Mouse (Mus musculus): Measurements from ENCODE around the gene Bbox1.

Bbox1 gene

GRCm38 (mm10) chr2:110314509-110315155, at the start of gene Bbox1:
Gene Bbox1, minus strand, starts transcription at chr2:110314560.
- peak; percentile 12 for DNase-seq (ENCODE audit: low read depth, low spot score)

DNA sequence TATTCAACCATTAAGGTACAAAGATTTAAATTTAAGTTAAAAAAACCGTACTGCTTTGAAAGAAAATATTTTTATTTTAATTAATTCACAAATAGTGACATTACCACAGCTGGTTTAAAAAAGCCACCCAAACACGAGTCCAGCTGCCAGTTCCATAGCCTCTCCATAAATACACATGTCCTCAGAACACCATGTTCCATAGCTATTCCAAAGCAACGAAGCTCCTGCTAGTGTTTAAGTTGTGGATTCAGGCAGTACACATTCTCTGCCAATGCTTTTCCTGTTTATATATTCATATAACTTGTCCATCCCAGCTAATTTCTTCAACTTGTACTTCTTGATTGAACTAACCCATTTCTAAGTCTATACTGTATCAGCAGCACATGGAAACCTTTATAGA, 49.5 kb upstream of the Bbox1 start:
- DNase-seq (ENCODE audit: low read depth, low spot score): no peak

DNA sequence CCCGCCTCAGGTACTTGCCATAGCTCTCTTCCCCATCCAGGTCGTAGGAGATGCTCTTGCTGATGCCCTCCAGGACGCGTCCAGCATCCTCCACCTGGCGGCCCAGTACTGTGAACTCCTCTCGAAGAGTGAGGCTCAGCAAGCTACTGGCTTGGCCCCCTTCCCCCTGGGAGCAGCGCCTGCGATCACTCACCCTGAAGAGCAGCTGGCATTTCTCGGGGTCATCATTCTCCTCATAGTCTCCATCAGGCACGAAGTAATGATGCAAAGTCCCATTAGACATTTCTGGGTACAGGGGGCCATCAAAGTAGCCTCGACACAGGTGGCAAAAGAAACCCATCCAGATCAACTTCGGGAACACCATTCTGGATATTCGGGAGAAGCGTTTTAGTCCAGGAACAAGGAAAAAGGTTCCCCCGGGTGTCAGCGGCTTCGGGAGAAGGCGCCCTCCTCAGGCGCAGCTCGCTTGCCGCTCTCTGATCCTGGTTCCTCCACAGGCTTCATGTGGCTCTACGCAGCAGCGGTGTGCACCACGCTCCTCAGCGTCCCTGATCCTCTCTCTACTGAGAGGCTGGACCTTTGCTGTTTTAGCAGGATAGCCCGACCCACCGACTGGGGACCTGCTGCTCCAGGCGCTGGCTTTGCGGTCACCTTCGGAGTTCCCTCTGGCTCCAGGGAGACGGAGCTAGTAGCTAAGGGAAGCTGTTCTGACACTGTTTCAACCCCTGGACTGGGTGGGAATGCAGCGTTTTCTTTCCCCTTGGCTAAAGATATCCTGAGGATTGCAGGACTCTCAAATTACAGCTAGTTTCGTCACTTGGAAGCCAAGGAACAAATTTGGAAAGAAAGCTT, 48.3 kb upstream of the Bbox1 start, which contains the start of gene Fibin:
TSS of gene Fibin (minus strand) at position 752 of the 852 bp plus-strand sequence.
- DNase-seq (ENCODE audit: low read depth, low spot score): peak; percentile 64

DNA sequence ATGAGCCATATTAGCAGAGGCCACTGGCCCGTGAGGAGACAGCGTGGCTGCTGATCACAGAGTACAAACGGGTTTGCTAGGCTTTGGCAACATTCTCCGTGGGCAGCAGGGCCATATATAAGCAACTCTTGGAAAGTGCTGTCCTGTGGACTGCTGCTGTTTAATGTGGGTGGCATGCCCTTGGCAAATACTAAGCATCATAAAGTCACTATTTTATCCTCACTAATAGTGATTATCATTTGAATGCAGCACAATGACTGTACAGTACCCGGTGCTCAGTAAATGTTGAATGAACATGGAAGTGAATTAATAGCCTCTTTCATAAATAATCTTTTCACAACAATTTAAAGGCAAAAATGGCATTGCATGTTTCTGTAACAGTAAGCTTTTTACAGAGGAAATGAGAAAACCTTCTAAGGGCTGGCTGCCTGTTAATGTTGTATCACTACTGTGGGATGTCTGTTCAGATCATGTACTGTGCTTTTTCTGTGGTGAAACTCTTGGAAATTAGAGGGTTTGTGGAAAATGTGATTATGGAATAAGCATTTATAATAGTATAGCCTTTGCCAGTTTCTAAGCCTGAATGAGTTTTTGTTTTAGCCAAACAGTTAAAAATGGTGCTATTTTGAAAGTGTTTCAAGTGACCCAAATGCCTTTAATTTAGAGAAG, 39.1 kb upstream of the Bbox1 start:
- DNase-seq (ENCODE audit: low read depth, low spot score): no peak

DNA sequence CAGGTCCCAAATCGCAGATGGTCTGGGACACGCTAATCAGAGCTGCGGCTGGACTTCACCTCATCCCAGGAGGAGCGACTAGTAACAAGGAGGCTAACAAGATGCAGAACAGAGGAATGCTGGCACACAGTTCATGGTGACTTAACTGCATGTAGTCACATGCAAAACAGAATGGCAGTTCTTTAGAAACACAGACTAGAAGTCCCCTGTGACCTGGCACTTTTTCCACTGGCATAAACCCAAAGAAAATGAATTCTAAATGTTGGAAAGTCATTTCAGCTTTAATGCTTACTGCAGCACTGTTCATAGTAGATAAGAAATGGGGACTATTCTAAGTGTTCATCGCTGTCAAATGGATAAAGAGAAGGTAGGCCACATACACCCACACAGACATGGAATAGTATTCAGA, 37.5 kb upstream of the Bbox1 start:
- DNase-seq (ENCODE audit: low read depth, low spot score): no peak

DNA sequence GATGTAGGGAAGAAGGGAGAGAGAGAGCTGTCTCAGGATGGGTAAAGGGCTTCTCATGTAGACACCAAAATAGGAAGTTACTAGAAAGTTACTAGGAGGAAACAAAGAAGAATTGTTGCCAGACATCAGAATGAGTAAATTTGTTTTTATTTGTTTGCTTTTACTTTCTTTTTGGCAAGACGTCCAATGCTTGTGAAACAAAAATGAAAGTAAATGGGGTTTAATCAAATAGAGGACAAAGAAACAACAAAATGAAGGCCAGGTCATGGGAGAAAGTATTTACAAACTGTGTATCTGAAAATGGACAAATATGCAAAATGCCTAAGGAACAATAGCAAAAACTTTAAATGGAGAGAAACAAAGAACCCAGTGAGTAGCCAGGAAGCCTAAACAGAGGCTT, 37.0 kb upstream of the Bbox1 start:
- DNase-seq (ENCODE audit: low read depth, low spot score): no peak

DNA sequence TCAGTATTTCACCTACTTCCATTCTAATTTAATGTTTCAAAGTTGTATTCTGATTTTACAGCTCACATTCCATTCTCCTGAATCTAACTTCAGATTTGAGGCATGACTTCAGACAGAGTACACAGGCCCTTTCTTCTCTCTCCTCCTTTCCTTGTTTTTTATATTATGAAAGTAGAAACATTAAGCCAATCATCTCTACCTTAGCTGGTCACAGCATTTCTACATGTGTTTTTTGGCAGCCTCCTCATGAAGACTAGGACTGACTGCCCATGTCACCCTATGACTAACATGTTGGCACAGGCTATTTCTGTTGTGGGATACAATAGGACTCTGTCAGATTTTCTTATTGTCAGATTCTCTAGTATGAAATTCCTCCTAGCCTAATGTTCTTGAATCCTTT, 14.6 kb upstream of the Bbox1 start:
- DNase-seq (ENCODE audit: low read depth, low spot score): no peak

DNA sequence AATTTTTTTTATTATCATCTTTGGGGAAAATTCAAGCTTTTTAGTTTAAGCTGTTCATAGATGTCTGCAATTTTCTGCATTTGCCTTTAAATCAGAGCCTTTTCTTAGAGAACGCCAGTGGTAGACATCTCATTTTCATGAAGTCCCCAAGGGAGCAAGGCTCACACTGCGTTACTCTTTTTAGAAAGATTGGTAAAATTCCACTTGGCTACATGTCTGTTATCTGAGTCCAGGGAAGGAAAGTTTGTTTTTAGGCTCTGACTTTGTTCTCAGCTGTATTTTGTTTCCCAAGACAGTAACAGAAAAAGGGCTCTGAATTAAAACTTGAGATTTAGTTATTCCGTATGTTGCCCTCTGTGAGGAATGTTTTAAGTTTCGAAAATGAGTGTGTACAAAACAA, 5.6 kb upstream of the Bbox1 start:
- DNase-seq (ENCODE audit: low read depth, low spot score): peak; percentile 43

DNA sequence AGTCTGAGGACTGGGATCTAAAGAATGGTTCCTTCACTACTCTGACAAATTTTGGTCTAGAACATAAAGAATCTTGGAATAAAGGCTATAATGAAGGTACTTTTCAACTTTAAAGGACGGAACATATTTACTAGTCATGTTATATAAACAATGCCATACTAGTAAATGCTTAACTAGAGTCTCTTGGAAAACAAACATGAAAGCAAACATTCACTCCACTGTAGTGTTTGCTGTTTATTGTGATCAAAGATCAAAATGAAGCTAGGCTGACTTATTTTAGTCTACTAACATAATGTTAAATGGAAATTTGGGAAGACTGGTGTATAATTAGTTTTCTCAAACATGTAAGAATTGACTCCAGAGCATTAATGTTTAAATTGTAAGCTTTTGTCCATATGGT, 4.9 kb upstream of the Bbox1 start:
- DNase-seq (ENCODE audit: low read depth, low spot score): no peak

DNA sequence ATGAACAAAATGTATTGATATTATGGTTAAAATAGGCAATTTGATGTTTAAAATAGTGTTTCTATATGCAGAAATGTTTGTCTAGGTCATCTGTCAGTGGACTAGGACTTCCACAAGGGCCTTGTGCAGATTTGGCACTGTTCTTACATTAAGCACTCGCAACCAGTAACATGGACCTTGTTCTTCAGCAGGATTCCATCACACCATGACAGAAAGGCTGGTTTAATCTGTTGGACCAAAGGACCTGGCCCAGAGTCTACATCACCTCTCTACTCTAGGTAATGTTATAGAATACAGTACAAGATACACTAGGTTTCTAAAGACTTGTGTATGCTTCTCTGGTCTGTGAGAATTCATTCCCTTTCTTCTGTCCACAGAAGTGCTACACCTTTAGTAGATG, 4.4 kb upstream of the Bbox1 start:
- DNase-seq (ENCODE audit: low read depth, low spot score): no peak

DNA sequence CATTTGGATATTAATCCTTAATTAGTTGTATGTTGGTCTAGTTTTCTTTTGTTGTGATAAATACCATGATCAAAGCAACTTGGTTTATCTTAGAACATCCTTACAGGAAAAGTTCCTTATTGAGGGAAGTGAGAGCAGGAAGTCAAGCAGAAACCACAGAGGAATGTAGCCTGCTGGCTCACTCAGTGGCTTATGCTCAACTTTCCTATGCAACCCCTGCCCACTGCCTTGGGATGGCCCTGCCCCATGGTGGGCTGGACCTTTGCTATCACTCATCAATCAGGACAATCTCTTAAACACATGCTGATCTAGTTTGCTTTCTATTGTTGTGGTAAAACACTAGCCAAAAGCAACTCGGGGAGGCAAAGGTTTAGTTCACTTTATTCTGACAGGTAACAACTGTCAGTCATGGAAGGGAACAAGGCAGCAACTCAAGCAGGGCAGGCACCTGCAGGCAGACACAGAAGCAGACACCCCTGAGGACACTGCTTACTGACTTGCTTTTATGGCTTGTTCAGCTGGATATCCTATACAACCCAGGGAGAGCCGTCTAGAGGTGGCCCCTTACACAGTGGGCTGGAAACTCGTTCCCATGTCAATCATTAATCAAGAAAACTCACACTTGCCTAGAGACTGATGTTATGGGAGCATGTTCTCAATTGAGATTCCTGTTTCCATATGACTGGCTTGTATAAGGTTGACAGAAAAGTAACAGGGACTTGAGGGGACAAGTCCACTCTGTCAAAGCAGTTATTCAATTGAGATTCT, 1.9 kb upstream of the Bbox1 start:
- DNase-seq (ENCODE audit: low read depth, low spot score): no peak

- no peak for DNase-seq (ENCODE audit: low read depth, low spot score)
Observed at GRCm38 (mm10) chr2:110314074-110314473, 286 bp downstream of the Bbox1 start.

DNA sequence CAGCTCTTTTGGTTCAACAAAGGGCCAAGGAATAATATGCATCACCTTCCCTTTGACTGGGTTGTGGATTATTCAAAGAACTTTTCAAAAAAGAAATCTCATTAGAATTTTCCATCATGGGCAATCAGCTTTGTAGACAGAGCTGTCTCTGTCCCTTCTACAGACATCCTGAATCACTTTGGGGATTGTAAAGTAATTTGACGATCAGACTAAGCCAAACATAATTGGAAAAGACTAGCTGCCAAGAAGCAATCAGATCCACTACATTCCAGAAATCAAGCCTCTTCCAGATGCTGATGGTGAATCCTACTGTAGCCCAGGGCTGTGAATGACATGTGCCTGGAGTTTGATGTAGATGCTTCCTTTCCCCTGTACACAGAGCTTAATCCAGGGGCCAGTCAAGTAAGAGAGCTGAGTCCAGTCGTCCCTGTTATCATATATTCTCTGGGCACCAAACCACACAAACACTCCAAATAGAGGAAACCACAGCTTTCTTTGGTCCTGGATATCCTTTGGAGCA, 995 bp downstream of the Bbox1 start:
- DNase-seq (ENCODE audit: low read depth, low spot score): no peak

DNA sequence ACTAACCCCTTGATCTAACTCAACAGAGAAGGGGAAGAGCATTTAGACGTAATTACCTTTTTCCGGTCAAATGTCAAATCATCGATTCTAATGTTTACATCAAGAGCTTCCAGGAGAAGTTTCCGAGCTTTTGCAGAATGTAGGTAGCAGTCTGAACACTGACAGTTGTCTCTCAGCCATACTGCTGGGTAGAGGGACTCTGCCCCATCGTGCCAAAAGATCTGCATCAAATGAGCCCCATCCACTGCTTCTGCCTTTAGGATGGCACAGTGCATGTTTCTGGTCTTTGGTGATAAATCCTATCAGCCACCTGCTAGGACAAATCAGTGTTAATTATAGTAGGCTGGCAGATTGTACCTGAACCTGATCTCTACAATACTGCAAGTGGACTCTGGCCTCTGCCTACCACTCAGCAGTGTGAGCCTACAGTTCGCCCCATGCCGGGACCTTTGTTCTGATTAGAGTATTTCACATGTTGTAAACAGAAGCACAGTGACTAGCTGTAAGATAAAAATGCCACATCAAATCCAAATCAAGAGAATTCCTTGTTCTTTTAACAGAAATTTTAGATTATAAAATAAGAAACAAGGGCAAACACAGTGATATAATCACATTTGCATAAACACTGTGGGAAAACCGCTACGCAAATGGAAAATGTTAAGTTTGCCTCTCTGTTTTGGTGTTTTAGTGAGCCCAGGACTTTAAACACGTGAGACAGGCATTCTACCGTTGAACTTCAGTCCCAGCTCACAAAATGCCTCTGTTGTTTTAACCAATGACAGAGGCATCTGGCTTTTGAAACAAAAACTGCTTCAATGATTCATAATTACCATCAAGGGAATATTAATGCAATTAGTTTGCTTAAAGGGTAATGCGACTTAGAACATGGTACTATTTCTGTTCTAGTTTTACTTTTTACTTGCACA, 8.7 kb downstream of the Bbox1 start:
- DNase-seq (ENCODE audit: low read depth, low spot score): no peak

DNA sequence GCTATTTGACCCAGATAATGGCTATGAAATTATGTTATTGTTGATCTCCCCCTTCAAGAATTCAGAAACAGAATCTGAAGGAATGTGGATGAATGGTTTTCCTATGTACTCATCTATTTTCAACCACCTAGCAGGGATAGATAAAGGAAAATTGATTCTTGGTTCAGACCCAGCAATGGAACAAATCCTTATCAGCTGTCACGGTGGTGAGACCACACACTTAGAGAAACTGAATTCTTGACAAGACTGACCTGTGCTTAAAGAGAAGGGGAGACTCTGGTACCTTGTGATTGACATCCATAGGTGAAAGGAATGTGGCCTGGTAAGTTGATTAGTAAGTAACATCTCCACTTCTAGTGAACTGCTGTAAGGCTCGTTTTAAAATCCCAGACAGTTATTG, 12.1 kb downstream of the Bbox1 start:
- DNase-seq (ENCODE audit: low read depth, low spot score): no peak

DNA sequence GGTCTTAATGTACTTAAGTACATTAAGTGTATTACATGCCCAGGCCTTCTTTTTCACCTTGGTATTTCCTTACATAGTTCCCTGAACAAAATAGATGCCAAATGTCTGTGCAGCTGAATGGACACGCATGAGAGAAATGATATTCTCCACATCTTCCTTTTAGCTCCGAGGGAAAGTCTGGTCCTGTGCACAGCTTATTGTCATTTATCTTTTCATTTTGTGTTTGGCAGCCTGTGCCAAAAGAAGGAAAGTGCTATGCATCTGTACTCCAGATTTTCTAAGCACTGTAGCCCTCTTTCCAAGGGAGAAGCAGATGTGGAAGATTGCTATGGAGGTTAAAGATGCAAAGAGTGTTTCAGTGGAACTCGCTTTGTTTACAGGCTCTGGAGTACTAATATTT, 13.0 kb downstream of the Bbox1 start:
- DNase-seq (ENCODE audit: low read depth, low spot score): no peak

- DNase-seq (ENCODE audit: low read depth, low spot score): no peak
Observed at GRCm38 (mm10) chr2:110294927-110295326, 19.4 kb downstream of the Bbox1 start.

- no peak for DNase-seq (ENCODE audit: low read depth, low spot score)
Observed at GRCm38 (mm10) chr2:110287959-110288358, 26.4 kb downstream of the Bbox1 start.

- no peak for DNase-seq (ENCODE audit: low read depth, low spot score)
Observed at GRCm38 (mm10) chr2:110285829-110286504, 28.4 kb downstream of the Bbox1 start.

- DNase-seq (ENCODE audit: low read depth, low spot score): no peak
Observed at GRCm38 (mm10) chr2:110275424-110275823, 38.9 kb downstream of the Bbox1 start.
